Mouse (Mus musculus) G1E (cell line): ENCODE measurements around the gene Slc35e3.
"Not testable (repeated sequence)": the region's sequence is repeated elsewhere in the genome, so short reads cannot be mapped to it uniquely, and the experiment has no call there.

Experiments
- CTCF ChIP-seq: IDR thresholded peaks from 2 replicates; pipeline ENCODE4 v1.5.1; 2012; ENCODE audit warnings: low read depth, low read length, inconsistent platforms, mixed read lengths
- POLR2AphosphoS5 ChIP-seq: IDR thresholded peaks from 2 replicates; pipeline ENCODE4 v1.6.1; 2012; ENCODE audit warnings: low read depth, low read length, inconsistent platforms; ENCODE audit not compliant: insufficient replicate concordance
- TAL1 ChIP-seq: conservative IDR thresholded peaks from 2 replicates; pipeline ENCODE4 v1.6.1; 2012; ENCODE audit warnings: low read depth, low read length, inconsistent platforms, mixed read lengths

- not testable (repeated sequence) for TF ChIP-seq CTCF, TAL1, POLR2AphosphoS5
These were observed 10.8 kb downstream of the Slc35e3 start for GRCm38 (mm10) chr10:117735396-117735795.
